Mouse (Mus musculus): Measurements from ENCODE around the gene B230104I21Rik.

GRCm38 (mm10) chr4:154366836-154367235 is 30.9 kb downstream of the B230104I21Rik start:
- TF ChIP-seq CTCF (IDR thresholded peaks at IDR 0.05) (peak; percentile 44), POLR2A (IDR thresholded peaks at IDR 0.05; ENCODE audit: insufficient read depth, low read depth, low read length) (no peak), EP300 (IDR thresholded peaks at IDR 0.05; ENCODE audit: insufficient read depth, low read depth, low read length) (no peak)

Data from heart, adult 2 months (tissue).